Mouse (Mus musculus): ENCODE results near the gene Gm20390. TPM values are rescaled to one million over a fixed set of nuclear protein-coding genes. Genes with fewer than 3 reads are reported as not detected.

The Gm20390 gene
- 22.7 TPM in 1 of 2 replicates, not detected in the other for total RNA-seq (2015; ENCODE audit: low replicate concordance)
- 0.68 and 3.9 TPM in 2 replicates for total RNA-seq (2017; ENCODE audit: low replicate concordance)

DNA sequence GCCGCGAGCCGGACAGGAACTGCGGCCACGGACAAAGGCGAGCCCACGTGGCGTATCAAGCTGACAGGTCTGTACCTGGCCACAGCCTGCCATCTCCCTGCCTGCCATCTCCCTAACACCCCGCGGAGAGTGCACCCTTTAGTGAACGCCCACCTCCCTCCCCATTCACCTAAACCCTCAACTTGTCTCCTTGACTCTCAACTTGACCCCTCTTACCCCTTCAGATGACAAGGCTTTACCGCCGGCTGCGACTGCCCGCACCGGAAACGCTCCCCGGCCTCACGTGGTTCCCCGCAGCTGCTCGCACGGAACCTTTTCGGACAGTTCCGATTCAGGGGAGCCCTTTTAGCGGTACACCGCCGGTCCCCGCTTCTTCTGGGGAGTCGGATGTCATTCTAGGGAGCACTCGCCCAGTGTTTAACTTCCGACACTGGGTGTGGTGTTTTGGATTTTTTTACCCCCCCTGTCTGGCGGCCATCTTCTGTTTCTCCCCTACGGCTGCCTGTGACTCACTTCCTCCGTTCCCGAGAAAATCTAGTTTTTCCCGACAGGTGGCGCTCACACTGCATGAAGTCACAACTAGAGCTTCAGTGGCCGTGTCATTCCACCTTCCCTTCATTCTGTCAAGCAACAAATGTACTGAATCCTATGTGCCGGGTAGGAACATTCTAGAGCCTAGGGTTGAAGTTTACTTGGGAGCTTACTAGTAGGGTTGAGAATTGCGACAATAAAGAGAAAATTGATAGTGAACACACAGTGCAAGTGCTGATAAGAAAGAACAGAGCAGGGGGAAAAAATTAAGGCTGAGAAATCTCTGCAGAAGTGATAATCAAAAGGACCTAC is at the start of gene Gm20390, which contains the start of gene Nme1:
Gene Gm20390, minus strand, starts transcription at position 289 of the 843 bp plus-strand sequence.
Gene Nme1, minus strand, starts transcription at position 517 of the 843 bp plus-strand sequence.
- ATAC-seq (replicated peaks; ENCODE audit: low FRiP score, poor library complexity, severe bottlenecking): peak; percentile 94

GRCm38 (mm10) chr11:94003346-94003745 is 35.3 kb upstream of the Gm20390 start:
- ATAC-seq (replicated peaks; ENCODE audit: low FRiP score, poor library complexity, severe bottlenecking): no peak

GRCm38 (mm10) chr11:93999276-93999675 is 31.2 kb upstream of the Gm20390 start:
- no peak for ATAC-seq (replicated peaks; ENCODE audit: low FRiP score, poor library complexity, severe bottlenecking)

GRCm38 (mm10) chr11:93997141-93997775 is 29.2 kb upstream of the Gm20390 start:
- ATAC-seq (replicated peaks; ENCODE audit: low FRiP score, poor library complexity, severe bottlenecking): no peak

GRCm38 (mm10) chr11:93996306-93997140 is 28.4 kb upstream of the Gm20390 start:
- peak; percentile 19 for ATAC-seq (replicated peaks; ENCODE audit: low FRiP score, poor library complexity, severe bottlenecking)

DNA sequence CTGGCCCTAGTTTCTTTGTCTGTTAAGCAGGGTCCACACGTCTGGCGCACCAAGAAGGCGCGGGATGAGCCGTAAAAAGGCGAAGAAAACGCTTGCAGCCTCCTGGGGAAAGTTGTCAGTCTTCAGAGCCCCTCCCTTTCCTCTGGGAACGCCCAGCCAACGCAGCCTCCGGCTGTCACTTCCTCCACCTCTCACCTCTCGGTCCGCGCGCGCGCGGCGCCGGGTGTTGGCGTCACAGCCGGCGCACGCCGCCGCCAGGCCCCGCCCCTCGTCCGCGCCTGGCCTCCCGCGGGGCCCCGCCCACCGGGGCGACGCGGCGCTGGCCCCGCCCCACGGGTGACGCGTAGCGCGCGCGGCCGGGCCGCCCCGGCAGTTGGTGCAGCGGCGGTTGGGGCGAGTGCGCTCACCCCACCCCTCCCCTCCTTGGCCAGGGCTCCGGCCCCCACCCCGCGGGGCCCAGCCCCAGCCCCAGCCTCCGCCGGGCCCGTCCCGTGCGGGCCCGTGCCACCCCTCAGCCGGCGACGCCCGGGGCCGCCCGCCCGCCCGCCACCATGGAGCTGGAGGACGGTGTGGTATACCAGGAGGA is 27.7 kb upstream of the Gm20390 start, which contains the start of gene Spag9:
Gene Spag9, plus strand, starts transcription at position 372 of the 586 bp plus-strand sequence.
- peak; percentile 88 for ATAC-seq (replicated peaks; ENCODE audit: low FRiP score, poor library complexity, severe bottlenecking)

DNA sequence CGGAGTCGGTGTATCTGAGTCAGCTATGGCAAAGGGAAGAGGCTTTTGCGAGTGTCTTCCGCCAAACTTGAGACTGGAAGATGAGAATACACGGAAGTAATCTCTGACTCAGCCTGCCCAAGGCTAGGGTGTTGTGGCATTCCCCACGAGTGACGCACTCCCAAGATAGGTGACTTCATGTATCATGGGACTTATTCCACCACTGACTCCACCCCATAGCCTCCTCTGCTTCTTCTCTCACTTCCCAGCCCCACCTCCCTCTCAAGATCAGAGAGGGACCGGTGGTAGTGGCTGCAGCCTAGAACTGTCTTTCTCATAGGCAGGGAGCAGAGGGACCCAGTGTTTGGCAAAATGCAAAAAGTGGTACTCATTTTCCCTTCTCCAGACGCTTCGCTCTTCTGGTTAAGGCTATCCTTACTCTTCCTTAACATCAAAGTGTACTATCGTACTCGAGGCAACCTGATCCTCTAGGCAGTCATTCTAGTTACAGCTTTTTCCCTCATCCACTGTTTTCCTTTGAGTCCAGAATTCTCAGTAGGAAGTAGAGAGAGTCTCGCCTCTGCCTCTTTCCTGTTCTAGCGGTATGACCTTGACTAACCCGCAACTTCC is 27.1 kb upstream of the Gm20390 start:
- ATAC-seq (replicated peaks; ENCODE audit: low FRiP score, poor library complexity, severe bottlenecking): peak; percentile 86

GRCm38 (mm10) chr11:93994531-93994930 is 26.4 kb upstream of the Gm20390 start:
- no peak for ATAC-seq (replicated peaks; ENCODE audit: low FRiP score, poor library complexity, severe bottlenecking)

GRCm38 (mm10) chr11:93988328-93989062 is 20.4 kb upstream of the Gm20390 start:
- ATAC-seq (replicated peaks; ENCODE audit: low FRiP score, poor library complexity, severe bottlenecking): no peak

GRCm38 (mm10) chr11:93987625-93988327 is 19.7 kb upstream of the Gm20390 start:
- no peak for ATAC-seq (replicated peaks; ENCODE audit: low FRiP score, poor library complexity, severe bottlenecking)

DNA sequence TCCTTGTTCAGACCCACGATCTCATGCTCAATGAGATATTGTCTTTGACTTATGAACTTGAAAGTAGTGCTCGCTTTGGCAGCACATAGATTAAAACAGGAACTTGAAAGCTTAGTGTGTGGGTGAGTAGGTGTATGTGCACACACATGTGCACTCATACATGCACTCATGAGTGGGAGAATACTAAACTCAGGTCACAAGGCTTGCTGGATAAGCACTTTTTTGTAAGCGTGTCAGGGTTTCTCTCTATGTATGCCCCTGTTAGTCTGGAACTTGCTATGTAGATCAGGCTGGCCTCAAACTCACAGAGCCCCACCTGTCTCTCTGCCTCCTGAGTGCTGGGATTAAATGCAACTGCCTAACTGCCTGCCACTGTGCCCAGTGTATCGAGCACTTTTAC is 18.9 kb upstream of the Gm20390 start:
- no peak for ATAC-seq (replicated peaks; ENCODE audit: low FRiP score, poor library complexity, severe bottlenecking)

- ATAC-seq (replicated peaks; ENCODE audit: low FRiP score, poor library complexity, severe bottlenecking): no peak
These were observed 18.2 kb upstream of the Gm20390 start for GRCm38 (mm10) chr11:93986298-93986697.

DNA sequence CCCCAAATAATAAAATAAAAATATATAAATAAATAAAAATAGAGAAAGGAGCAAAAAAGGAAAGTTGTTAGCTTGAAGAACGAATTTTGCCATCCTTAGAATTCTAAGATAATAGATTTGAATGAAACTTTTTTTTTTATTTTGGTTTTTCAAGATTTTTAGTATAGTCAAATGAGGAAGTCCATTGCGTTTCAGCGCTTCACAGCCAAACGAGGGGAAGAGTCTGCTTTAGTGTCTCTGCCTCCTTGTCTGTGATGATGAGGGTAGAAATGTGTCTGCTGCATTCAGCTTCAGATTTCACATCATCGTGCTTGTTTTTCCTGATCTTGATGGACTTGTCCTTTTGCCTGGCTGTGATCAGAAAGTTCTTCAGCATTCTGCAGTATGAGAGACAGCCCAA is 17.2 kb upstream of the Gm20390 start:
- no peak for ATAC-seq (replicated peaks; ENCODE audit: low FRiP score, poor library complexity, severe bottlenecking)

DNA sequence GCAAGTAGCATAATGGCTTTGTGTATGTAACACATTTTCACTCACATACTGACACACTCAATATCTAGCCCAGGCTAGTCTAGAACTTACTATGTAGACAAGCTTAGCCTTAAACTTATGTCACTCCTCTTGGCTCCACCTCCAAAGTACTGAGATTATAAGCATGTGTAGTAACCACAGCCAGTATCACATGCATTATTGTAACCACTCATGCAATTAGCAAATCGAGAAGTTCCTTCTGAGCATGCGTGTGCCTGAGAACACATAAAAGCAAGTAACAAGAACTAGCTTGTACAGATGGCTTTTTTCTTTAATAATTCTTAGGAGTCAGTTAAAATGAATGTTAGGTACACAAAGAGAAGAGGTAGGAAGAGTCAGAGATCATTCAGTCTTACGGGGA is 16.5 kb upstream of the Gm20390 start:
- ATAC-seq (replicated peaks; ENCODE audit: low FRiP score, poor library complexity, severe bottlenecking): no peak

- ATAC-seq (replicated peaks; ENCODE audit: low FRiP score, poor library complexity, severe bottlenecking): no peak
These were observed 11.5 kb upstream of the Gm20390 start for GRCm38 (mm10) chr11:93979502-93980049.

DNA sequence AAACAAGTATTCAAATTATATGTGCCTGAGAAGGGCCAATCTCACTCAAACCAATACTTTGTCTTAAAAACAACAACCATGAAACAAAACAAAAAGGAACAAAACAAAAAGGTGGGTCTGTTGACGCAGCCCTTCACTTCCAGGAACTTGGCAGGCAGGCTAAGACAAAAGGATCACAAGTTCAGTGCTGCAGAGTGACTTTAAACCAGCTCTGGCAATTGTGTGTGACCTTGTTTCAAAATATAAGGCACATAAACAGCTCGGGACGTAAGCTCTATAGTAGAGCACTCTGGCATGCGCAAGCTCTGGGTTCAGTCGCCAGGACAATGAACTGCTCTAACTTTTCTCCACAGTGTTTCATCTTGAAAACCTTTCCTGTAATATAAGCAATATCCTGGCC is 4.9 kb upstream of the Gm20390 start:
- ATAC-seq (replicated peaks; ENCODE audit: low FRiP score, poor library complexity, severe bottlenecking): no peak

DNA sequence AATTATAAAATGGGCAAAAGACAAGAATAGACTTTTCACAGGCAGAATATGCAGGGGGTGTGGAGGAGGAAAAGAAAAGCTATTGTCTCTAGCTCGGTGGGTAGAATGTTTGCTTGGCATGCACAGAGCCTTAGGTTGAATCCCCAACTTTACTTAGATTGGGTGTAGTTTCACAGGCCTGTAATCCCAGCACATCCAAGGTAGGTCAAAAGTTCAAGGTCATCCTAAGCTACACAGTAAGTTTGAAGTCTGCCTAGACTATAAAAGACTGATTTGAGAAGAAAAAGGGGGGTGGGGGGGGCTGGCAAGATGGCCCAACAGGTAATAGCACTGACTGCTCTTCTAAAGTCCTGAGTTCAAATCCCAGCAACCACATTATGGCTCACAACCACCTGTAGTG is 1.7 kb upstream of the Gm20390 start:
- no peak for ATAC-seq (replicated peaks; ENCODE audit: low FRiP score, poor library complexity, severe bottlenecking)

GRCm38 (mm10) chr11:93969171-93969570 is 1.1 kb upstream of the Gm20390 start:
- ATAC-seq (replicated peaks; ENCODE audit: low FRiP score, poor library complexity, severe bottlenecking): no peak

Data from erythroblast, adult 5-6 weeks (primary cell).